Mouse (Mus musculus): ENCODE measurements around the gene Slc22a12.

- TF ChIP-seq CTCF (IDR thresholded peaks at IDR 0.05; ENCODE audit: control insufficient read depth, insufficient read depth, insufficient read length) (no peak), MYOG (IDR thresholded peaks at IDR 0.05; ENCODE audit: control insufficient read depth, extremely low read depth, insufficient read length) (no peak), MAX (IDR thresholded peaks at IDR 0.05) (no peak), USF1 (IDR thresholded peaks at IDR 0.05; ENCODE audit: low read depth) (no peak), MYOD1 (IDR thresholded peaks at IDR 0.05; ENCODE audit: control insufficient read depth, insufficient read length, low read depth) (no peak), CEBPB (IDR thresholded peaks at IDR 0.05; ENCODE audit: low read depth) (no peak)
Observed at GRCm38 (mm10) chr19:6553174-6553573, 10.3 kb upstream of the Slc22a12 start.

All from C2C12 (cell line).